21 mouse cellular contexts compared by ENCODE assay signal in the genomic region with DNA sequence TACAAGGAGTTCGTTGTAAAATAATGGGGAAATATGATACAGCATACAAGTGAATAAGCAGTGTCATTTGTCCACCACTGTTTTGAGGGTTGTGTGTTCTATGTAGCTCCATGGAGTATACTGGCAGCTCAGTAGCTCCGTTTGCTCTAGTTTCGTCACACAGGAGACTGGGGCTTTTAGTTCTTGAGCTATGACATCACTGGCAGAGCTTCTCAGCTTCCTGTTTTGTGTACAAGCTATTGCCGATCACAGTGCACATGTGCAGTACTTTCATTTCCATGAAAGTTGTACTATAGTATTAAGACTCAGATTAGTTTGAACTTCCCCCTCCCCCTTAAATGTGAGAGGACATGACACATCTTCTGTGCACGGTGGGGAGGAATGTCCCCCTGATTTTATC. TPM values are rescaled to one million over a fixed set of nuclear protein-coding genes. Genes with fewer than 3 reads are reported as not detected.
"Had no signal": no experiment of that assay in that cellular context is flagged by ENCODE, and none has a peak within 500 bp of the region (broad histone marks: within the 10 kb centered on the region; RNA-seq: fewer than 3 reads in every experiment).

No protein-coding gene starts in this region.

- H3K9ac ChIP-seq: liver, embryonic 13.5 days; liver, embryonic 15.5 days; lung, embryonic 14.5 days; midbrain, embryonic 12.5 days; neural tube, embryonic 12.5 days had no signal

- H3K4me2 ChIP-seq: liver, embryonic 13.5 days; liver, embryonic 15.5 days; lung, embryonic 14.5 days; midbrain, embryonic 12.5 days; neural tube, embryonic 12.5 days had no signal

- H3K9me3 ChIP-seq: liver, embryonic 13.5 days; liver, embryonic 15.5 days; midbrain, embryonic 10.5 days; midbrain, embryonic 12.5 days; neural tube, embryonic 12.5 days had no signal

- H3K4me3 ChIP-seq: liver, embryonic 13.5 days; liver, embryonic 15.5 days; midbrain, embryonic 10.5 days; midbrain, embryonic 12.5 days; neural tube, embryonic 12.5 days had no signal

- H3K27ac ChIP-seq: liver, embryonic 13.5 days; liver, embryonic 15.5 days; midbrain, embryonic 10.5 days; midbrain, embryonic 12.5 days; neural tube, embryonic 12.5 days had no signal

- H3K4me1 ChIP-seq: liver, embryonic 13.5 days; liver, embryonic 15.5 days; midbrain, embryonic 10.5 days; midbrain, embryonic 12.5 days; neural tube, embryonic 12.5 days had no signal

- H3K36me3 ChIP-seq: liver, embryonic 13.5 days; liver, embryonic 15.5 days; midbrain, embryonic 10.5 days; midbrain, embryonic 12.5 days; neural tube, embryonic 12.5 days had no signal

- ATAC-seq: midbrain, embryonic 16.5 days had no signal

- H3K27me3 ChIP-seq: liver, embryonic 13.5 days; liver, embryonic 15.5 days; midbrain, embryonic 12.5 days; neural tube, embryonic 12.5 days had no signal

- DNase-seq: liver, embryonic 13.5 days; lung, adult 18-20 months; lung, embryonic 14.5 days; lung, postnatal 10 days; lung, postnatal 4 days; midbrain, embryonic 14.5 days; right cerebral cortex, postnatal 25 days; right cerebral cortex, postnatal 4 days; spleen, adult 18-20 months; thymus, adult 18-20 months; thymus, postnatal 14 days; thymus, postnatal 4 days had no signal

RNA-seq across cellular contexts. Expression of a gene that starts 59.3 kb away (rescaled TPM):
- total RNA-seq: megakaryocyte-erythroid progenitor cell, adult 5-6 weeks; neutrophil, adult 5-6 weeks had no signal
- polyA plus RNA-seq: midbrain, embryonic 10.5 days; midbrain, embryonic 12.5 days; small intestine, adult 2 months; stomach, embryonic 14.5 days had no signal
